Mouse (Mus musculus) neural tube, embryonic 13.5 days (tissue): ENCODE measurements around the gene Bcor. TPM values are rescaled to one million over a fixed set of nuclear protein-coding genes. Genes with fewer than 3 reads are reported as not detected.

Experiments
- ATAC-seq: fragments of 200-750 bp; cut with Nextera tagmentation; 2 replicates; pipeline ENCODE4 v1.8.0; 2017; ENCODE audit warnings: low read depth, mild to moderate bottlenecking, moderate TSS enrichment, moderate library complexity
- H3K27ac ChIP-seq: fragments of 300-500 bp; sonication (generic); replicated peaks from 2 replicates; pipeline ENCODE4 v1.5.1; 2015; ENCODE audit warnings: moderate library complexity, mild to moderate bottlenecking, inconsistent platforms
- H3K27me3 ChIP-seq: fragments of 300-500 bp; sonication (generic); 2 replicates; pipeline ENCODE4 v1.6.1; 2015; ENCODE audit warnings: mild to moderate bottlenecking, inconsistent platforms
- H3K36me3 ChIP-seq: fragments of 300-500 bp; sonication (generic); 2 replicates; pipeline ENCODE4 v1.6.1; 2015; ENCODE audit warnings: mild to moderate bottlenecking, inconsistent platforms
- H3K4me1 ChIP-seq: fragments of 300-500 bp; sonication (generic); replicated peaks from 2 replicates; pipeline ENCODE4 v1.6.1; 2015; ENCODE audit warnings: inconsistent platforms
- H3K4me2 ChIP-seq: fragments of 300-500 bp; sonication (generic); 2 replicates; pipeline ENCODE4 v1.6.1; 2015; ENCODE audit warnings: inconsistent platforms, mild to moderate bottlenecking, moderate library complexity
- H3K4me3 ChIP-seq: fragments of 300-500 bp; sonication (generic); 2 replicates; pipeline ENCODE4 v1.5.1; 2015; ENCODE audit warnings: mild to moderate bottlenecking, inconsistent platforms
- H3K9ac ChIP-seq: fragments of 300-500 bp; sonication (generic); 2 replicates; pipeline ENCODE4 v1.6.1; 2015; ENCODE audit warnings: moderate library complexity, mild to moderate bottlenecking, inconsistent platforms
- H3K9me3 ChIP-seq: fragments of 300-500 bp; sonication (generic); 2 replicates; pipeline ENCODE4 v1.6.1; 2016; ENCODE audit warnings: inconsistent platforms
- WGBS: fragments of 180-500 bp; shearing (Covaris S2); methylation state at CpG from one replicate; pipeline ENCODE4 v1.1.7; 2015; 5-methylcytosine and 5-hydroxymethylcytosine counted together
- polyA plus RNA-seq: library from polyadenylated mRNA; unstranded; fragments of >200 nt; fragmentation: Nextera tagmentation; extraction: Ambion mirVana; gene quantifications from 2 replicates; pipeline ENCODE4 v1.2.1, GENCODE M21; 2015

The Bcor gene
- polyA plus RNA-seq, 1 experiment from 2014 or later, result 18.4 TPM

DNA sequence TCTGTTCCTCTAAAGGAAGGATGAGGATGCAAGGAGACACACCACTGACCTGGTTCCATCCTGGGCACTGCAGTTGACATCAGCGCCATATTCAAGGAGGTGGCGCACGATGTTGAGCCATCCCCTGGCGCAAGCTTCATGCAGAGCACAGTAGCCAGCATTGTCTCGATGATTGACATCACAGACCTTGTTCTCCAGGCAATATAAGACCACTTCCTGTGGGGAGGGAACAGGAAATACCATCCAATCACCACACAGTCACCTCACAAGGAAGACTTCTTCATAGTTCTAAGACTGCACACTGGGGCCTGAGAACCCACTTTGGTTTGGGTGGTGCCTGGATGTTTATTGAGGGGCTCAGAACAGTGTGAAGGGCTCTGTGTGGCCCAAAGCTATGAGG lies 118.7 kb downstream of the Bcor start:
- H3K9me3 ChIP-seq, result no peaks in the 10 kb centered on the region
- H3K27ac ChIP-seq, result no peak overlapping the region
- H3K9ac ChIP-seq, result no peak overlapping the region
- peaks cover 56% of the 10 kb centered on the region for H3K36me3 ChIP-seq
- no peak overlapping the region for H3K4me3 ChIP-seq
- no peak overlapping the region for H3K4me2 ChIP-seq
- H3K27me3 ChIP-seq, result 0 out of 2 replicates have a peak, but pooled peaks cover 6% of the 10 kb centered on the region
- ATAC-seq, result no peak
- 94% methylated on average over 5 of the region's 5 CpGs for WGBS
- no peaks in the 10 kb centered on the region for H3K4me1 ChIP-seq

- Histone ChIP-seq H3K4me1 (no peaks in the 10 kb centered on the region), H3K27ac (no peak overlapping the region), H3K9ac (no peak overlapping the region), H3K27me3 (peaks cover 17% of the 10 kb centered on the region; the same call in 1 of the 2 replicates), H3K4me2 (no peak overlapping the region), H3K36me3 (no peaks in the 10 kb centered on the region), H3K4me3 (no peak overlapping the region), H3K9me3 (no peaks in the 10 kb centered on the region)
- 46% methylated on average over 15 of the region's 15 CpGs for WGBS
- no peak for ATAC-seq
Measured at GRCm38 (mm10) chrX:12014726-12015464, 145.3 kb downstream of the Bcor start.

- H3K4me2 ChIP-seq, result no peak overlapping the region
- H3K36me3 ChIP-seq, result no peaks in the 10 kb centered on the region
- H3K4me1 ChIP-seq, result peaks cover 29% of the 10 kb centered on the region
- H3K27ac ChIP-seq, result no peak overlapping the region
- H3K27me3 ChIP-seq, result peaks cover 50% of the 10 kb centered on the region
- ATAC-seq, result no peak
- WGBS, result 75% methylated on average over 1 of the region's 1 CpGs
- no peak overlapping the region for H3K9ac ChIP-seq
- no peak overlapping the region for H3K4me3 ChIP-seq
- no peaks in the 10 kb centered on the region for H3K9me3 ChIP-seq
Measured at GRCm38 (mm10) chrX:12010660-12011059, 149.5 kb downstream of the Bcor start.

GRCm38 (mm10) chrX:12009046-12009445 lies 151.1 kb downstream of the Bcor start:
- 23% methylated on average over 3 of the region's 3 CpGs for WGBS

DNA sequence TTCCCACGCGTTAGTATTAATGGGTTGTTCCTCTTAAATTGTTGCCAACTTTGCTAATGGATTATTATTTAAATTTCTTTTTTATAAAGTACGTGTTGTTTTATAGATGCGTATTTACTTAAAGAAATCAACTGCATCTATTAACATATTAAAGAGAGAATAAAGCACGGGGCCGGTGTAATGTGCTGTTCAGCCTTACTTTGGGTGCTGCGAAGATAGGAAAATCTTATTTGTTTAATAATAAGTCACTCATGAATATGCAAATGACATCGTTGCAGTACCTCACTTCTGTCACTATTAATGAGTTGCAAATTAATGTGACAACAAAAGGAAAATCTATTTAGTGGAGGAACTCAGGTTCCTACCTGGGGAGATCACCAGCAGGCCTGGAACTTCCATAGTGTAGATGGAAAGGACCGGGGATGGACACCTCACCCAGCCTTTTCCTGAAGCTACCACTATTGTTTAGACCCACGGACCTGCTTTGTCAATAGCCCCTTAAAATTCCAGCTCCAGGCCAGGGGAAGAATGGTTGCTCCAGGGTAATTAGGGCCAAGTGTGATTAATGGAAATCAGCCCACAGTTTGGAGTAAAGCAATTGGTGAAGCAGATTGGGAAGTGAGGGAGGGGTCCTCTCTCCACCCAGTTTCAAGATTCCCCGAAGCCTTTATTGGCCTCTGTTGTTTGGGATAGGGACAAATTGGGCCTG lies 152.2 kb downstream of the Bcor start:
- Histone ChIP-seq H3K27me3 (peaks cover 71% of the 10 kb centered on the region), H3K4me3 (no peak overlapping the region), H3K27ac (no peak overlapping the region), H3K9me3 (no peaks in the 10 kb centered on the region), H3K36me3 (no peaks in the 10 kb centered on the region), H3K4me2 (peak overlapping the region; percentile 61), H3K9ac (no peak overlapping the region), H3K4me1 (peaks cover 53% of the 10 kb centered on the region)
- ATAC-seq, result no peak
- WGBS, result 6% methylated on average over 11 of the region's 11 CpGs

More at GRCm38 (mm10) chrX:12009046-12009445, 151.1 kb downstream of the Bcor start:
- H3K36me3 ChIP-seq, result no peaks in the 10 kb centered on the region
- H3K27me3 ChIP-seq, result peaks cover 61% of the 10 kb centered on the region
- H3K9me3 ChIP-seq, result no peaks in the 10 kb centered on the region
- no peak overlapping the region for H3K4me3 ChIP-seq
- ATAC-seq, result no peak
- H3K4me2 ChIP-seq, result no peak overlapping the region
- H3K4me1 ChIP-seq, result peaks cover 45% of the 10 kb centered on the region
- H3K27ac ChIP-seq, result no peak overlapping the region
- no peak overlapping the region for H3K9ac ChIP-seq

- Histone ChIP-seq H3K27ac (peak overlapping the region; percentile 93), H3K4me1 (peaks cover 59% of the 10 kb centered on the region), H3K9me3 (no peaks in the 10 kb centered on the region), H3K36me3 (no peaks in the 10 kb centered on the region), H3K9ac (peak overlapping the region; percentile 76), H3K27me3 (peaks cover 78% of the 10 kb centered on the region), H3K4me2 (peak overlapping the region; percentile 61), H3K4me3 (peak overlapping the region; percentile 39)
- 5% methylated on average over 46 of the region's 75 CpGs for WGBS
- ATAC-seq, result peak; percentile 70
Measured at GRCm38 (mm10) chrX:12006882-12007753, 153.0 kb downstream of the Bcor start.

- peak; percentile 70 for ATAC-seq
- Histone ChIP-seq H3K4me3 (peak overlapping the region; percentile 39), H3K9me3 (no peaks in the 10 kb centered on the region), H3K9ac (peak overlapping the region; percentile 76), H3K4me2 (peak overlapping the region; percentile 61), H3K4me1 (peaks cover 68% of the 10 kb centered on the region), H3K27ac (peak overlapping the region; percentile 93), H3K36me3 (no peaks in the 10 kb centered on the region), H3K27me3 (peaks cover 86% of the 10 kb centered on the region)
- WGBS, result 3% methylated on average over 57 of the region's 57 CpGs
Measured at GRCm38 (mm10) chrX:12006031-12006881, 153.9 kb downstream of the Bcor start.

DNA sequence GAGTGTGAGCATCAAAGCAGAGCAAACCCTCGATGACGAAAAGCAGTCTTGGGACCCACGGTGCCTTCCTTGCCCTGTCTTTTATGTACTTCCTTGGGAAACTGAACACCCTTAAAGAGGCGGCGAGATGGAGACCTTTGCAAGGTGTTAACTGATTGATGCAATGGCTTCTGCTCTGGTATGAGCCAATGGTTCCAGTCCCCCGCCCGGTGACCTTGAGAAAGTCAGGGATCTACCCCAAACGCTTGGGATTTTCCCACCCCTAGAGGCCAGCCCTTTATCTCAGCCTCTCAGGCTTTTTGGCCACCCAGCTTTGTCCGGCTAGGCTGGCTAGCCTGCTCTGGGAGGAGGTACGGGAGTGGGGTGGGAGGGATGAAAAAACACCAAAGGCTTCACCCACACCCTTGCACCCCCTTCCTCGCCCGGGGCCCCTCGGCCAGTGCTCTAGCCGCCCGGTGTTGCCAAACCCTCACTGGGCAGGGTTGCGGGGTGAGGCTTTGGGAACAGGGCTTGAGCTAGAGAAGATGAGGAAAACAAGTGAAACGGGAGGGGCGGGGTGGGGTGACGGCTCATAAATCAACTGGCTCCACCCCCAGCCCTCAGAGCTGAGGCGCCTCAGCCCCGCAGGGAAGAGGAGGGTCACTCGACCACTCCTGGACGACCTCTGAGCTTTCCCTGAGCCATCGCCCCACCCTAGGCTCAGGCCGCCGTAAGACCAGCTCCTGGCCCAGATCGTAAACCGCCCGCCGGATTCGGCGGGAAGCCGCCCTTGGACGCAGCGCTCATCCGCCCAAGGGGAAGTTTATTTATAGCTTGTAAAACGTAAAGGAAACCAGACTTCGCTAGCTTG lies 154.7 kb downstream of the Bcor start:
- Histone ChIP-seq H3K4me2 (peak overlapping the region; percentile 61), H3K9me3 (no peaks in the 10 kb centered on the region), H3K9ac (peak overlapping the region; percentile 76; the same call in 1 of the 2 replicates), H3K27ac (peak overlapping the region; percentile 93), H3K4me1 (peaks cover 76% of the 10 kb centered on the region), H3K4me3 (peak overlapping the region; percentile 39), H3K27me3 (peaks cover 87% of the 10 kb centered on the region), H3K36me3 (no peaks in the 10 kb centered on the region)
- no peak for ATAC-seq
- WGBS, result 3% methylated on average over 36 of the region's 38 CpGs

GRCm38 (mm10) chrX:12004416-12004815 lies 155.7 kb downstream of the Bcor start:
- H3K27me3 ChIP-seq, result peaks cover 88% of the 10 kb centered on the region
- H3K4me3 ChIP-seq, result no peak overlapping the region

DNA sequence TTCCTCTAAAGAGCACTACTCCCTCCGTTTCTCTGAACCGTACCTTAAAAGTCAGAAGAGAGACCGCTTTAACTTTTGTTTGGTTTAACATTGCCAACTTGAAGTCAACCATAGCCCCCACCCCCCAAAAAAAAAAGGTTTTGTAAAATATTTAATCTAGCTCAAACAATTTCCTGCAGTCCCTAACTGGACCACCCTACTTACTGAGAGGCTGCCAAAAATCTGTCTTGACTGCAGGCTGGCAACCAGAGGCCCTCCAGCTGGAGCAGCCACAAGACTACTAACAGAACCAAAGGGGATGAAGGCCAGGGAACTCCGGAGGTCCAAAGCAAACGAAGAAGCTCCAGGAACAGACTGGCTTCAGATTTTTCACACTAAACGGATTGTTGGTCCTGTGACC lies 156.2 kb downstream of the Bcor start:
- Histone ChIP-seq H3K27ac (no peak overlapping the region), H3K9me3 (no peaks in the 10 kb centered on the region), H3K36me3 (no peaks in the 10 kb centered on the region), H3K4me3 (no peak overlapping the region), H3K27me3 (peaks cover 89% of the 10 kb centered on the region), H3K4me2 (no peak overlapping the region), H3K4me1 (peaks cover 83% of the 10 kb centered on the region), H3K9ac (no peak overlapping the region)
- ATAC-seq, result no peak
- 36% methylated on average over 6 of the region's 6 CpGs for WGBS

More at GRCm38 (mm10) chrX:12004416-12004815, 155.7 kb downstream of the Bcor start:
- H3K9me3 ChIP-seq, result no peaks in the 10 kb centered on the region
- no peak overlapping the region for H3K4me2 ChIP-seq
- H3K4me1 ChIP-seq, result peaks cover 84% of the 10 kb centered on the region
- H3K36me3 ChIP-seq, result no peaks in the 10 kb centered on the region
- H3K27ac ChIP-seq, result no peak overlapping the region
- no peak for ATAC-seq
- no peak overlapping the region for H3K9ac ChIP-seq
- 8% methylated on average over 16 of the region's 16 CpGs for WGBS
